Mouse (Mus musculus) cerebellum, adult 2 months (tissue): ENCODE measurements around the gene Ankrd13d.
A peak's percentile ranks its signal among the peaks of the same experiment; 100 is the strongest.

Source experiments
- CTCF ChIP-seq: fragments of 200-500 bp; IDR thresholded peaks from 2 replicates; pipeline ENCODE4 v1.5.1; 2011; ENCODE audit warnings: low read depth, mild to moderate bottlenecking, control low read depth, low read length, moderate library complexity, borderline replicate concordance; ENCODE audit not compliant: insufficient read depth
- POLR2A ChIP-seq: fragments of 200-500 bp; IDR thresholded peaks from 2 replicates; pipeline ENCODE4 v1.6.1; 2011; ENCODE audit warnings: low read length, control low read depth, borderline replicate concordance; ENCODE audit not compliant: insufficient read depth

- peak; percentile 23; the same call in 1 of the 2 replicates for TF ChIP-seq CTCF
- TF ChIP-seq POLR2A = no peak
Observed at GRCm38 (mm10) chr19:4279487-4279886, 3.5 kb downstream of the Ankrd13d start.
